Mouse (Mus musculus) left cerebral cortex, postnatal 10 days (tissue): Measurements from ENCODE around the gene Parva. TPM values are rescaled to one million over a fixed set of nuclear protein-coding genes. Genes with fewer than 3 reads are reported as not detected.

Experiments used
- DNase-seq, 2 experiments: peaks; one replicate each; pipeline ENCODE4 v3.0.0; 2021 to 2022; ENCODE audit warnings: low spot score in 2 of 2, mixed read lengths in 1 of 2; ENCODE audit errors: extremely low spot score in 1 of 2
- intact Hi-C: fragments of 180-260 bp; cut with DNase I; formaldehyde crosslinking; loops from one replicate; pipeline ENCODE4 v1.15.1; 2025
- total RNA-seq, 2 experiments: library from RNA; stranded (reverse); gene quantifications; 2 replicates each; pipeline ENCODE4 v1.2.3; 2021

Gene Parva
- total RNA-seq, 2 experiments from 2014 or later, result 38.6 to 38.8 TPM

- DNase-seq, result no peak
- intact Hi-C loops, result no loop called here
These were observed 207.4 kb downstream of the Parva start for GRCm38 (mm10) chr7:112634505-112635213.

GRCm38 (mm10) chr7:112635936-112636335 is 208.6 kb downstream of the Parva start:
- intact Hi-C loops, result no loop called here
- no peak for DNase-seq

Other genes starting within 250 kb of the Parva start
- gene Mical2, start 201.6 kb upstream of the Parva start, total RNA-seq, result 100 to 1,000 TPM; 300 to 329 TPM